Mouse (Mus musculus) heart, postnatal 14 days (tissue): Measurements from ENCODE around the gene Tmem208. TPM values are rescaled to one million over a fixed set of nuclear protein-coding genes. Genes with fewer than 3 reads are reported as not detected.
A peak's percentile ranks its signal among the peaks of the same experiment; 100 is the strongest.

ENCODE experiments used
- DNase-seq, 2 experiments: peaks; one replicate each; pipeline ENCODE4 v3.0.0; 2021 to 2022
- intact Hi-C: fragments of 180-260 bp; cut with DNase I; formaldehyde crosslinking; loops from one replicate; pipeline ENCODE4 v1.15.1; 2025
- total RNA-seq, 2 experiments: library from RNA; stranded (reverse); gene quantifications; 2 replicates each; pipeline ENCODE4 v1.2.3; 2021

Tmem208 gene
- total RNA-seq, 2 experiments from 2014 or later, result 23.3 to 29.6 TPM

DNA sequence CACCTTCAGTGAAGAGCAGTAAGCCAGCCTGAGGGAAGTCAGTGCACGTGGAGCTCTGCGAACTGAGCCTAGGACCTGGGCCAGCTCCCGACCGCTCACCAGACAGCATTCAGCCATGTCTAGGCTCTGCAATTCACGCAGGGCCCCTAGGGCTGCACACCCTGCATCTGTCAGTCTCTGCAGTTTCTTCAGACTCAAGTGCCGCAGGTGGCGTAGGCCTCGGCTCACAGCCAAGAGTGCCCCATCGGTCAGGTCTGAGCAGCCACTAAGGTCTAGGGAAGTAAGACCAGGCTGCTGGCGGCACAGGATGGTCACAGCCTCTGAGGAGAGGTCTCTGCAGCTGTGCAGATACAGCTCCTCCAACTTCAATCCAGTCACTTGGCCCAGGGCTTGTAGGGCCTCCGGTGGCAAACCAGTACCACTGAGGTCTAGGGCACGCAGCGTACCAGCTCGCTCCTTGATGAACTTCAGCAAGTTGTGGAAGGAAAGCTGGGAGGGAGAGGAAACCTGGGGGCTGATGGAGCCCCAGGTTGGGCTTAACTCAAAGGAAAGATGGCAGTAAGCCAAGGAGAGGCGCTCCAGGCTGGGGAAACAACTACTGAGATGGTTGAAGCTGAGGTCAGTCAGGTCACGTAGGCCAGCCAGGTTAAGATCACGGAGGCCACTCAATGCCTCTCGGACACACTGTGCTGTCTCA, 10.9 kb upstream of the Tmem208 start:
- DNase-seq, result no peak
- intact Hi-C loops, result no loop called here

DNA sequence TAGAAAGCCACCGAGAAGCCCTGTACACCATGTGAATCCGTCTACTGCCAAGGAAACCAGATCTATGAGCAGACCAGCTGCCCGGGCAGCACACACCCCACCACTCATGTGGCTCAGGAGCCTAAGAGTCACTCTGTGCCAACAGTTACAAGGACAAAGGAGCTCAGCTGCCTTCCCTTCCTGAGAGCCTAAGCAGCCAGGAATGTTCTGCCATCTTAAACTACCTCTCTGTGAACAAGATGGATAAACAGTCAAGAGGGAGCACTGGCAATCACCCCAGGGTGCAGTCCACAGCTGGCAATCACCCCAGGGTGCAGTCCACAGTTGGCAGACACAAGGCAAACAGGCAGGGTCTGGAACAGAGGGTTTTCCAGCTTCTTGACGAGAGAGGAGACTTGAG, 8.2 kb upstream of the Tmem208 start:
- intact Hi-C loops, result no loop called here
- no peak for DNase-seq

DNA sequence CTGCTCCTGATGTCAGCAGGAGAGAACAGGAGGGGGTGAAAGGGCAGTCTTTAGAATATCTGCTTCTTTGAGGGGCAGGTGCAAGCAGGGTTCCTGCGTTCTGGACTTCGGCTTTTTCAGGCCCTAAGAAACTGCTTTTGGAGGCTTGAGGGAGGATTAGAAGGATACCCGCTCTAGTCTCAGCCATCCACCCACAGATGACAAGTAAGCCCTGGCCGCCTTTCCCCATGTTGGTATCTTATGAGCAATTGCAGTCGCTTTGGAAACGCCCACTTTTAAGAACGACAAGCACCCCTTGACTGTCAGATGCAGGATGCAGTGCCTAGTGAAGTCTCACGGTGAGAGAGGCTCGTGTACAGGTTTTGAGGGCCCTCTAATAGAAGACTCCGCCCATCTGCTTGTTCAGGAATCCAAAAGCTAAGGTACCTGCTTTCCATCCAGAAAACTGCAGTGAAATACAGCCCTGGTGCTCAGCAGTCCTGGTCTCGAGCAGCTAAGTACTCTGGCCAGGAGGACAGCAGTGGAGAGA, 7.4 kb upstream of the Tmem208 start:
- intact Hi-C loops, result no loop called here
- DNase-seq, result no peak

DNA sequence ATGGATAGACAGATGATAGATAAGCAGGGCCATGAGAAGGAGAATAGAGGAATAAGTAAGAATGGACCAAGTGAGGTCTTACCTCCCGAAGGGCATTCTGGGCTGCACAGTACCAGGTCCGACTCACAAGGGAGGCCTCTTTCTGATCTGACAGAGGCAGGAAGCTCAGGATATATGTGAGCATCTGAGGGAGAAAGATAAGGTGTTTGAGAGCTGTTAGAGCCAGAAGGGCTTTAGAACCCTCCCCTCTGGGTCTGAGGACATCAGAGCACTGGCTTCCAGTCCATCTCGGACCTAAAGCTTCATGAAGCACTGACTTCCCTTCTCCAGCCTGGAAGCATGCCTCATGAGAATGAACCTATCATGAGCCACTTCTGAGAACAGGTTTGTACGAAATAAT, 3.0 kb upstream of the Tmem208 start:
- no peak for DNase-seq
- intact Hi-C loops, result no loop called here

DNA sequence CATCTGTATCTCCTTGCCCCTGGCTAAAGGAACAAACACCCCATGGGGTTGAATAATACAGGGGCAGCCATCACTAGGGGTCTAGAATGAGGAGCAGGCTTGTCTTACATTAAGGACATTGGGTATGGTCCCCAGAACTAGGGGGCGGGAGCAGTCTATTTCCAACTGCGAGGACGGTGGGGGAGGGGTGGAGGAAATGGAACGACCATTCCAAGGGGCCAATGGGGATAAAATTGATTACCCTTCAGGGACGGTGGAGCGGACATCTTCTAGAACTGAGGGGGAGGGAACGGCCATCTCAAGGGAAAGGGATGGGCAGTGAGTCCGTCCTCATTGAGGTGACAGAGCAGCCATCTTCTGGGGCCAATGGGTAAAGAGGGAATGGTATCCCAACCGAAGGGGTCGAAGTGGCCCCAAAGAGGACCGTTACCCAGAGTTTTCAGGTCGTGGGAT, 487 bp upstream of the Tmem208 start:
- intact Hi-C loops, result loop anchor here (2.0 kb wide), 1 partner anchor 27 kb away; no protein-coding TSS in a partner anchor
- no peak for DNase-seq

DNA sequence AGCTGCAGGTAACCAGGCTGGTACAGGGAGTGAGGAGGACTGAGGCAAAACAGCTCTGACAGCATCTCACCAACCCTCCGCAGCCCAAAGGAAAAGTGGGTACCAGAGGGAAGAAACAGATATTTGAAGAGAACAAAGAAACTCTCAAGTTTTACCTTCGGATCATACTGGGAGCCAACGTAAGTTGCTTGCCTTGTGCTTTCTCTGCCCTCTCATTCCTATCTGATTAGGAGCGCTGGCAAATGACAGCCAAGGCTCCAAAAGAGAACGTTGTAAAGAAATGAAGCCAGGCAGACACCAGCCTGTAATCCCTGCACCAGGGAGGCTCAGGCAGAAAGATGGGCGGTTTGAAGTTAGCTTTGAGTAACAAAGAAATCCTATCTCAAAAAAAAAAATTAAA, 814 bp downstream of the Tmem208 start:
- DNase-seq, result no peak
- intact Hi-C loops, result no loop called here

DNA sequence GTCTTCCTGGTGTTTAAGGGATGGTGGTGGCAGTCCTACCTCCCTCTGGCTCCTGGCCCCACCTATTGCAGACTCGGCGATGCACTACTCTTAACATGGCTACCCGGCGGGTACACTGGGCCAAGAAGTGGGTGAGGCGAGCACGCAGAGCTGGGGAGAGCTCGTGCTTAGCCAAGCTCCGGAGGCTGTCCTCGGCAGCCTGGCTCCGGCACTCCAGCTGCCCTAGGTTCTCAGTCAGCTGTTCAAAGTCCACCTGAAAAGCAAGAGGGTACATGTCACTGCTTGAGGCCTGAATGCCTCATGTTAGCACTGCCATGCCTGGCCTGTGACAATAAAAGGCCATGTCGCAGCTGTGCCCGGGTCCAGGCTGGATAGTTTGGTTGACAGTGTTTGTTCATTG, 4.2 kb downstream of the Tmem208 start:
- intact Hi-C loops, result no loop called here
- DNase-seq, result no peak

DNA sequence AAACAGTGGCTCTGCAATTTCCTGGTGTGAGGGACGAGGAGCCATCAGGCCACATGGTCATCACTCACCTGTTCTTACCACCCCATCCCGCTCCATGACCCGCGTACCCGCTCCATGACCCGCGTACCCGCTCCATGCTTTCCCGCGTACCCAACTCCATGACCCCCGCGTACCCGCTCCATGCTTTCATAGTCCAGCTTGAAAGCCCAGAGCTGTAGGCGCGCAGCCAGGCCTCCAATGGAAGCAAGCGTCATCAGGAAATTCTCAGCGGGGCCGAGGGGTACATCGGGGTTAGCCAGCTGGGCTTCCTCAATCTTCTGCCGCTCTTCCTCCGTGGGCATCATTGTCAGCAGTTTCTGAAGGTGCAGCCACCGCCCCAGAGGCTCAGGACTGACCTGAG, 5.3 kb downstream of the Tmem208 start:
- DNase-seq, result no peak
- intact Hi-C loops, result no loop called here

DNA sequence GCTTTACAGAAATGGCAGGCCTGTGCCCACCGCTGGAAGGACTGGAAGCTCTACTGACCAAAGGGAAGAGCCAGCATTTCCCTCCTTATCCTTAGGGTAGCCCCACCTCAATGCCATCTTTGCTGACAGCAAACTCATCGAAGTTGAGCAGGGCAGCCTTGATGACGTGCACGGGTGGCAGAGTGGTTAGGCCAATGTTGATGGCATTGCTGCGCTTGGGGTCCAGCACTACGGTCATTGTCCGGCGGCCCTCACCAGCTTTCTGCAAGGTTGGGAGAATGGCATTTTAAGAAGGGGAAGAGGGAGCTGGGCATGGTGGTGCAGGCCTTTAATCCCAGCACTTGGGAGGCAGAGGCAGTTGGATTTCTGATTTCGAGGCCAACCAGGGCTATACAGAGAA, 5.8 kb downstream of the Tmem208 start:
- intact Hi-C loops, result no loop called here
- no peak for DNase-seq

DNA sequence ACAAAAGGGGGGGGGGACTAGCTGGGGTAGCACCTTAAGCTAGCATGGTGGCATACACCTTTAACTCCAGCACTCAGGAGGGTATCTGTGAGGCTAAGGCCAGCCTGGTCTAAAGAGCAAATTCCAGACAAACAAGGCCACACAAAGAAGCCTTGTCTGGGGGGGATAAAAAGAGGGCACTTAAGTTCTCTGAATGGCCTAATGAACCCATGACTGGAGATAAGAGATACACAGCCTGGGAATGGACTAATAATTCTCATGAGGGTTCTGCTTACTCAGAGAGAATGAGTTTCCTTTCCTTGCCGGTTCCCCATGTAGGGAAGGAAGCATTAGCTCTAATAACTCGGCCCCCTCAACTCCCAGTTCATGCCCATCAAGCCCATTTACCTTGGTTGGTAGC, 6.4 kb downstream of the Tmem208 start:
- DNase-seq, result no peak
- intact Hi-C loops, result no loop called here

DNA sequence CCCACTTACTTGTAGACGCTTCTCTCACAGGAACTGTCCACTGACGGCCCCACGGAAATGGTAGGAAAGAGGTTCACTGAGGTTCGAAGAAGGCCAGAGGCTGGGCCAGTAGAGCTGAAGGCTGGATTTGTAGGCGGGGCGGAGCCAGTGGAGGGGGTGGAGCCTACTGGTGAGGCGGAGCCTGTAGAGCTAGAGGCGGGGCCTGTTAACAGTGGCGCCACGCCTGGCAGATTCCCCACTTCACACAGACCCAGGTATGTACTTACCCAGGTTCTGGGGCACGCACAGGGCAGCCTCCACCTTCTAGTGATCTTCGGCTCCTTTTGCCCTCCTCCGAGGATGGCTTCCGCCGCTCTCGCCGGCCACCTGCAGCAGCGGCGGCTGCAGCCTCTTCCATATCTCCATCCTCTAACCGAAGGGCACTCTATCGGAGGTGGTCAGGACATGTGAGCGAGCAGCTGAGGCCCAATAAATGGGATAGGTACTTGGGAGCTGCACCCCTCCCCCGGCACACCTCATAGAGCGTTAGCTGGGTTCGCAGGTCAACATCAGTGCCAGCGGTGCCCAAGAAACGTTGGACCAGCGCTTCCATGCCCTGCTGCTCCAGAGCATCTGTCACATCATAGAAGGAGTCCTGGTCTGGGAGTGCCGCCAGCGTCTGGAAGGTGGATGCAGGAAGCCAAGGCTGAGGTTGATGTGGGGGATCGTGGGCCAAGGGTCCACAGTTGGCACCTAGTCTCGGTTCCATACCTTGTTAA, 10.4 kb downstream of the Tmem208 start:
- no peak for DNase-seq
- intact Hi-C loops, result no loop called here

DNA sequence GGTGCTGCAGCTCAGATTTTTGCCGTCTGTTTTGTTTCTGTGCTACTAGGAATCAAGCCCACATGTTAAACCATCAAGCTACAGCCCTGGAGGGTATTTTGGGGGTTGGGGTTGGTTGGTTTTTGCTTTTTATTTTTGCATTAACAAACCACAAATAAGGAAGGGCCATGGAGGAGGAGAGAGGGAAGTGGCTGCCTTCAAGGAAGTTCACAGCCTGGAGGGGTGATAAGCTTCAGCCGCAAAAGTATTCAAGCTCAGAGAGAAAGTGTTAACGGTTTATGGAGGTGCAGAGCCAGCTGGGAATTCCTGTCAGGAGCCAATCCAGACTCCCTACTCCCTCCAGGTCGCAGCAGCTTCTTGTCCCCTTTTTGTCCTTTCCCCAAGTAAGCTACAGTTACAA, 12.8 kb downstream of the Tmem208 start:
- intact Hi-C loops, result no loop called here
- no peak for DNase-seq

DNA sequence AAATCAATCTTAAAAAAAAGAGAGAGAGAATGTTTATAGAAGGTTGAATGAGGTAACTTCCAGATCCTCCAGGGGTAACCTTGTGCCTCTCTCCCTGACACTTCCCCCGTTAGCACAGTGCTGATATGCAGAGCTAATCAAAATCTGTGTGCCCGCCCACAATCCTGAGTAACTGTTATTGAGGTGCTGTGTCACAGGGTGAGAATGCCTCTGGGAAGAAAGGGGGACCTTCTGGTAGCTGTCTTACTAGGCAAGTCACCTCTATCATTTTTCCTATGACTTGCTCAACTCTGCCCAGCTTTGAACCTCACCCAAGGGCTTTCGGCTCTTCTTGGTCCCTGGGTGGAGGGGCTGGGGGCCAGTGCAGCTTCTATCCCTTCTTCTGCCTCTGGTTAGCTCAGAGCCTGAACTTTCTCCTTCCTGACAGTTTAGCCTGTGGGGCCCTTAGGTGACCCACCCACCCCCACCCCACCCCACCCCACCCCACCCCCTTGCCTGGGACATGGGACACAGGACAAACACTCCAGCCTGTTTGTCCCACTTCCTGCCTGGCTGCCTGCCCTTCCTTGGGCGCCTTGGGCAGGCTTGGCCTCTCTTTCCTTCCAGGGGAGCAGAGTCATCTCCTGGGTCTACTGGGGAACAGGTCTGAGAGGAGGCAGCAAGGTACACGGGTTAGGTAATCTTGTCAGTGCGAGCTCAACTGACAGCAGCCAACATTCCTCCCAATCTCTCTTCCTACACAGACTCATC, 13.9 kb downstream of the Tmem208 start:
- peak in 1 of 2 experiments; percentile 43 for DNase-seq
- intact Hi-C loops, result no loop called here

DNA sequence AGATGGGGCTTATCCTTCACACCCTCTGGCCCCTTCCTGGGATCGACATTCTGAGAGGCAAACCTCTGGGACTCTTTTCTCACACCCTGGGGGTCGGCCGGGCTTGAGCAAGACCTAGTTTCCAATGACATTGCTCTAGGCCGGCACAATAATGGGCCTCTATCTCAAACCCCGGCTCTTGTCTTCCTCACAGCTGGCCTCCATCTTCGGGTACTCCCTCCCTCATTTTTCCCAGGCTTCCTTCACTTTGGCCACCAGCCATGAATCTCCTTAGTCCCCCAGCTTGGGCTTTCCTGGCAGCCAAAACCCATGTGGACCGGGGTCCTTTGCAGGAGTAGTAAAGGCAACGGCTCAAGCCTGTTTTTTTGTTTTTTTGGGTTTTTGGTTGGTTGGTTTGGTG, 15.2 kb downstream of the Tmem208 start:
- DNase-seq, result peak in 1 of 2 experiments; percentile 30
- intact Hi-C loops, result no loop called here

DNA sequence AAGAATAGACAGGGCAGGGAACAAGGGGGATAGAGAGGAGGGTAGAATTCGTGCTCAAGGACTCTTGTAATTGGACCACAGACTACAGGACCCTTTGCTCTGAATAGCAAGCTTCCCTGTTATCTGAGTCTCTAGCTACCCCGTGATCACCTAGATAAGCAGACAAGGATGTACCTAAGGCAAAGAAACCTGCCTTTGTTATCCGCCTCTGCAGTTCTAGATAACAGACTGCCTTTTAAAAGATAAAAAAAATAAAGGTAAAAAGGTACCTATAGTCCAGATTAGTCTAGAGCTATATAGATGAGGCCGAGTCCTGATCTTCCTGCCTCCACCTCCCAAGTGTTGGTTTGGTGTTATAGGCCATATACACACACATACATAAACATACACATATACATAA, 16.6 kb downstream of the Tmem208 start:
- intact Hi-C loops, result no loop called here

DNA sequence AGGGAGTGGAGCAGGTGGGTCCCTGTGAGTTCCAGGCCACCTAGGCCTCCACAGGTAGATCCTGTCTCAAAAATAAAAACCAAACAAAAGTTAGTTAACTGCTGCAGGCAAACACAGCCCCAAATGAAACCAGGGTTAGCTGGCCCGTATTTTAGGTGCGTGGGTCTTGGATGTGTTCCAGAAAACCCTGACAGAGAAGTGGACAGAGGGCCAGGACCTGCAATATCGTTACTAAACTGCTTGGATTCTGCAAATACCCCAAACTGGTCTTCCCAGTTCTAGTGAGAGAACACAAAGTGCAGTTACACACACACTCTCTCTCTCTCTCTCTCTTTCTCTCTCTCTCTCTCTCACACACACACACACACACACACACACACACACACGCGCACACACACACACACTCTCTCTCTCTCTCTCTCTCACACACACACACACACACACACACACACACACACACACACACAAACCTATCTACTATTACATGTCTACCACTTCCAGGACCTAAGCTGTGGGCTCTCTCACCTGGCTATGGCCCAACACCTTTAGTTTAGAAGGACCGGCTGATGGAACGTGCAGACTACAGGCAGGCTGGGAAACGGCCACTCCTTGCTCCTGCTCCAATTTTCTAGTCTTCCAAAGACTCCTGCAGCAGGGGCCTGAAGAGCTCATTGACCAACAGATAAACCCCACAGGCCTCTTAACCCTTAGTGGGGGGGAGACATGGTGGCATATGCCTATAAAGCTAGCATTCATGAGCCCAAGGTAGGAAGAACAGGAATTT, 17.8 kb downstream of the Tmem208 start:
- DNase-seq, result no peak
- intact Hi-C loops, result loop anchor here (2.0 kb wide), 1 partner anchor 15 kb away; no protein-coding TSS in a partner anchor

More for the DNA sequence above, 16.6 kb downstream of the Tmem208 start:
- DNase-seq, result no peak

DNA sequence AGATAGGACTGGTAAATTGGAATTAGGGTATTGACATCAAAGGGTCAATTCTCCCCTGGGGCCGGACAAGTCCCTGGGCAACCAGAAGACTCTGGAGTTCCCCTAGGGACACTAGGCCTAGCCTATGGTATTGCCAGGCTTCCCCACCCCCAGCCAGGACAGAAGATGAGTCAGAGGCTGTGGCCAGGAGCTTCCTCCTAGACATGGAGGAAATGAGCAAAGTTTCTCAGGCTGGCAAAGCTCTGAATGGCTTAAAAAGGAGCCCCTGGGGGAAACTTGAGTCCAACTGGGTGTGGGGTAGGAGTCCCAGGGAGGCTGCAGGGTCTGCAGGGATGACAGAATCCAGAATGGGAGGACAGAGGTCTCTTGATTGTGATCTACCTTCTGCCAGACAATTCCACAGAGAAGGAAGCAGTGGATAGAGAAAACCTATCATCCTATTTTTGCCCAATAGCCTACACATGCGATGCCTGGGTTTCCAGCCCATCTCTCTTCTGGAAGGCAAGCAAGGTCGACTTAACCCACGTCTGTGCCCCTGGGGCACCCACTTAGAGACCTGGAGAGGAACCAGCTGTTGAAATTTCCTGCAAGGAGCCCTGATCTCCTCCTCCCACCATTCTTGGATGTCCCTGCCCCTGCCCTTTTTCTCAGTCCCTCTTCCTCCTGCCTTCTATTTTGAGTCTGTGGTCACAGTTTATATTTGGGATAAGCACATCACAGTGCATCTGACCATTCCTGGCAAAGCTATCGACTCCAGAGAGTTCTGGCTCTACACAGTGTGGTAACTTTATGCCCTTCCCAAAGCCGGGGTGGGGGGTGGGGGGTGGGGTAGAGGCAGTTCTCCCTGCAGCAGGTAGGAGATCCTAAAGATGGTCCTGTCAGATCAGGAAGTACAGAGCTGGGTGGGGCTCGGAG, 19.2 kb downstream of the Tmem208 start:
- no peak for DNase-seq
- intact Hi-C loops, result loop anchor here (2.0 kb wide), 1 partner anchor 17 kb away; no protein-coding TSS in a partner anchor

DNA sequence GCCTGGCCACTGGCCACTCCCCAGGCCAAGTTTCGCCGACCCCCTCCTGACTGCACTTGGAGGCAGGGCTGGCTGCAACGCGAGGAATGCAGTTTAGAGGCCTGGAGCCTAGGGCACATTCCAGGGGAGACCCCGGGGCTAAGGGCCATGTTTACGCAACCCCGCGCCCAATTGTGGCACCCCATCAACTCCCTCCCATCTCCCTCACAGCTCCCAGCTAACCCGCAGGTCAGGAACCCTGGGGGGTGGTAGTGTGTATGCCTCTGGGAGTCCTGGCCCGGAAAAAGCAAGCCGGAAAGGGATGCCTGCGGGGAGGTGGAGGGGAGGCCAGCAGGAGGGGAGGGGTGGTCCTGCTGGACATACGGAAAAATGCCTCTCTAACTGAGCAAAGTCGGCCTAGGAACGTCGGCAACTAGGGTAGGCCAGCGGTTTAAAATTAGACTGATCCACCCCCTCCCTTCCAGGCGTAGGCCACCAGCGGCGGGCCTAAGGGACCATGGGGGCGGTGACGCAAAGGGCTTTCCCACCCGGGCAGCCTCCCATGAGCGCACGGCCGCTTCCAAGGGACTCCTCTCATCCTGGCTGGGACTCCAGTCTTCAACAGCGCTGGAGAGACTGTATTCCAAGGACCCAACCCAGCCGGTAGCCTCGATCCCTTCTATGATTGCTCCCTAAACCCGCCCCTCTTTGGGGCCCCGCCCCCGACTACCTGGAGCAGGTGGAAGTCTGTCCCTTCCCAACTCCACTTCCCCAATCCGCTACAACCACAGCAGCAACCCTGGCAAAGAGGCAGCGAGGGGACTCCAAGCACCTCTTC, 20.7 kb downstream of the Tmem208 start:
- intact Hi-C loops, result no loop called here

More for the DNA sequence above, 20.7 kb downstream of the Tmem208 start:
- DNase-seq, result peak; percentile 78 to 85
